Mouse (Mus musculus) WW6 (cell line): ENCODE data around the gene Eif4a2.
"Not testable (repeated sequence)": the region's sequence is repeated elsewhere in the genome, so short reads cannot be mapped to it uniquely, and the experiment has no call there.

Source experiments
- DNase-seq: peaks from one replicate; pipeline ENCODE4 v3.0.0-alpha.2; 2013; ENCODE audit warnings: low read depth, low spot score

Gene Eif4a2

GRCm38 (mm10) chr16:23107231-23107942 lies at the start of gene Eif4a2:
Gene Eif4a2, plus strand, starts transcription at chr16:23107444.
- peak; percentile 89 for DNase-seq

GRCm38 (mm10) chr16:23057668-23058447 lies 49.4 kb upstream of the Eif4a2 start, which contains the start of gene Kng1:
Gene Kng1, plus strand, starts transcription at chr16:23057865.
- DNase-seq = not testable (repeated sequence)

GRCm38 (mm10) chr16:23059630-23060029 lies 47.6 kb upstream of the Eif4a2 start:
- DNase-seq = not testable (repeated sequence)

GRCm38 (mm10) chr16:23060781-23061325 lies 46.4 kb upstream of the Eif4a2 start:
- DNase-seq = not testable (repeated sequence)

GRCm38 (mm10) chr16:23077516-23077915 lies 29.7 kb upstream of the Eif4a2 start:
- not testable (repeated sequence) for DNase-seq

GRCm38 (mm10) chr16:23087159-23087558 lies 20.1 kb upstream of the Eif4a2 start:
- DNase-seq = not testable (repeated sequence)

- not testable (repeated sequence) for DNase-seq
Observed at GRCm38 (mm10) chr16:23087712-23088111, 19.5 kb upstream of the Eif4a2 start.

- not testable (repeated sequence) for DNase-seq
Observed at GRCm38 (mm10) chr16:23088491-23088890, 18.8 kb upstream of the Eif4a2 start.

- not testable (repeated sequence) for DNase-seq
Observed at GRCm38 (mm10) chr16:23091345-23091744, 15.9 kb upstream of the Eif4a2 start.

- DNase-seq = no peak
Observed at GRCm38 (mm10) chr16:23093321-23093953, 13.8 kb upstream of the Eif4a2 start.

GRCm38 (mm10) chr16:23094136-23094535 lies 13.1 kb upstream of the Eif4a2 start:
- no peak for DNase-seq

- not testable (repeated sequence) for DNase-seq
Observed at GRCm38 (mm10) chr16:23095581-23095980, 11.7 kb upstream of the Eif4a2 start.

GRCm38 (mm10) chr16:23096886-23097285 lies 10.4 kb upstream of the Eif4a2 start:
- not testable (repeated sequence) for DNase-seq

- not testable (repeated sequence) for DNase-seq
Observed at GRCm38 (mm10) chr16:23097290-23098104, 9.7 kb upstream of the Eif4a2 start.

- not testable (repeated sequence) for DNase-seq
Observed at GRCm38 (mm10) chr16:23098105-23098452, 9.2 kb upstream of the Eif4a2 start.

GRCm38 (mm10) chr16:23099632-23100031 lies 7.6 kb upstream of the Eif4a2 start:
- DNase-seq = no peak

GRCm38 (mm10) chr16:23100099-23100575 lies 7.1 kb upstream of the Eif4a2 start:
- no peak for DNase-seq

- DNase-seq = no peak
Observed at GRCm38 (mm10) chr16:23100613-23101012, 6.6 kb upstream of the Eif4a2 start.

GRCm38 (mm10) chr16:23102340-23103037 lies 4.8 kb upstream of the Eif4a2 start:
- DNase-seq = no peak

GRCm38 (mm10) chr16:23103038-23103745 lies 4.1 kb upstream of the Eif4a2 start:
- no peak for DNase-seq
